Mouse (Mus musculus): Measurements from ENCODE around the gene Gm49361. TPM values are rescaled to one million over a fixed set of nuclear protein-coding genes. Genes with fewer than 3 reads are reported as not detected.
"Not testable (repeated sequence)": the region's sequence is repeated elsewhere in the genome, so short reads cannot be mapped to it uniquely, and the experiment has no call there.

Gene Gm49361
- polyA plus RNA-seq, 1 experiment from 2014 or later, result not detected

- Histone ChIP-seq H3K27me3 (ENCODE audit: control insufficient read depth, insufficient read depth, low read depth, low read length) (no peaks in the 10 kb centered on the region), H3K36me3 (ENCODE audit: control insufficient read depth, insufficient read depth, low read length) (no peaks in the 10 kb centered on the region), H3K9me3 (replicated peaks; ENCODE audit: control insufficient read depth, low read length, poor library complexity, severe bottlenecking) (no peaks in the 10 kb centered on the region), H3K4me1 (ENCODE audit: control insufficient read depth, insufficient read depth, low read length) (peaks cover 22% of the 10 kb centered on the region), H3K4me3 (ENCODE audit: low read depth, low read length) (peak within 1 kb of the TSS; percentile 87), H3K27ac (ENCODE audit: low read length) (peak within 1 kb of the TSS; percentile 97), H3K4me2 (ENCODE audit: low read length) (peak within 1 kb of the TSS; percentile 71), H3K9ac (ENCODE audit: low read depth, low read length) (peak within 1 kb of the TSS; percentile 93)
- peak; percentile 98 for ATAC-seq
- under 1% methylated on average over 67 of the region's 80 CpGs for WGBS
Observed at GRCm38 (mm10) chr14:57664822-57665627, 80.9 kb downstream of the Gm49361 start, which contains the start of gene Xpo4. Gene Xpo4, minus strand, starts transcription at chr14:57665430.

GRCm38 (mm10) chr14:57664311-57664821 is 81.5 kb downstream of the Gm49361 start:
- peak overlapping the region; percentile 97 for H3K27ac ChIP-seq (ENCODE audit: low read length)
- no peaks in the 10 kb centered on the region for H3K27me3 ChIP-seq (ENCODE audit: control insufficient read depth, insufficient read depth, low read depth, low read length)
- no peaks in the 10 kb centered on the region for H3K9me3 ChIP-seq (replicated peaks; ENCODE audit: control insufficient read depth, low read length, poor library complexity, severe bottlenecking)
- H3K9ac ChIP-seq (ENCODE audit: low read depth, low read length), result peak overlapping the region; percentile 93
- peak; percentile 77 for ATAC-seq
- H3K4me3 ChIP-seq (ENCODE audit: low read depth, low read length), result peak overlapping the region; percentile 87
- no peaks in the 10 kb centered on the region for H3K36me3 ChIP-seq (ENCODE audit: control insufficient read depth, insufficient read depth, low read length)
- H3K4me2 ChIP-seq (ENCODE audit: low read length), result peak overlapping the region; percentile 71
- 0% methylated on average over 19 of the region's 19 CpGs for WGBS
- H3K4me1 ChIP-seq (ENCODE audit: control insufficient read depth, insufficient read depth, low read length), result peaks cover 22% of the 10 kb centered on the region

GRCm38 (mm10) chr14:57663630-57664029 is 82.3 kb downstream of the Gm49361 start:
- Histone ChIP-seq H3K4me2 (ENCODE audit: low read length) (peak overlapping the region; percentile 71), H3K36me3 (ENCODE audit: control insufficient read depth, insufficient read depth, low read length) (no peaks in the 10 kb centered on the region), H3K9me3 (replicated peaks; ENCODE audit: control insufficient read depth, low read length, poor library complexity, severe bottlenecking) (no peaks in the 10 kb centered on the region), H3K27me3 (ENCODE audit: control insufficient read depth, insufficient read depth, low read depth, low read length) (no peaks in the 10 kb centered on the region), H3K4me1 (ENCODE audit: control insufficient read depth, insufficient read depth, low read length) (peaks cover 22% of the 10 kb centered on the region), H3K4me3 (ENCODE audit: low read depth, low read length) (no peak overlapping the region), H3K27ac (ENCODE audit: low read length) (no peak overlapping the region), H3K9ac (ENCODE audit: low read depth, low read length) (no peak overlapping the region)
- WGBS, result 27% methylated on average over 1 of the region's 1 CpGs
- ATAC-seq, result no peak

- H3K36me3 ChIP-seq (ENCODE audit: control insufficient read depth, insufficient read depth, low read length), result no peaks in the 10 kb centered on the region
- H3K4me3 ChIP-seq (ENCODE audit: low read depth, low read length), result no peak overlapping the region
- peaks cover 4% of the 10 kb centered on the region for H3K4me1 ChIP-seq (ENCODE audit: control insufficient read depth, insufficient read depth, low read length)
- no peak overlapping the region for H3K27ac ChIP-seq (ENCODE audit: low read length)
- no peaks in the 10 kb centered on the region for H3K27me3 ChIP-seq (ENCODE audit: control insufficient read depth, insufficient read depth, low read depth, low read length)
- no peaks in the 10 kb centered on the region for H3K9me3 ChIP-seq (replicated peaks; ENCODE audit: control insufficient read depth, low read length, poor library complexity, severe bottlenecking)
- no peak overlapping the region for H3K4me2 ChIP-seq (ENCODE audit: low read length)
- 97% methylated on average over 4 of the region's 4 CpGs for WGBS
- H3K9ac ChIP-seq (ENCODE audit: low read depth, low read length), result no peak overlapping the region
- no peak for ATAC-seq
Observed at GRCm38 (mm10) chr14:57658301-57658700, 87.6 kb downstream of the Gm49361 start.

DNA sequence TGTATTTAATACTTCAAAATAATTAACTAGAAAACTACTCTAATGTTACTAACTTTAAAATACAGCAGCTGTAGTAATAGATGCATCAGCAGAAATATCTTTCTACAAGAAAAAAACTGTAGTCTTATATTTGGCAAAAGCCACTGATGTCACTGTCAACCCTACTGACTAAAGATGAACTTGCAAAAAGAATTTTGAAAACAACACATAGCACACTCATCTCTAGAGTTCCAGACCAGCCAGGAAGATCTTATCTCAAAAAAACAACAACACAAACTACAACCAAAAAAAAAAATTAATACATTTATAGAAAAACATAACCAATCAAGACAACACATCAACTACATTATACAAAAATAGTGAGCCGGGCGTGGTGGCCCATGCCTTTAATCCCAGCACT is 88.4 kb downstream of the Gm49361 start:
- Histone ChIP-seq H3K4me3 (ENCODE audit: low read depth, low read length) (no peak overlapping the region), H3K4me1 (ENCODE audit: control insufficient read depth, insufficient read depth, low read length) (no peaks in the 10 kb centered on the region; the same call in 1 of the 2 replicates), H3K9ac (ENCODE audit: low read depth, low read length) (no peak overlapping the region), H3K27ac (ENCODE audit: low read length) (no peak overlapping the region), H3K4me2 (ENCODE audit: low read length) (no peak overlapping the region), H3K36me3 (ENCODE audit: control insufficient read depth, insufficient read depth, low read length) (no peaks in the 10 kb centered on the region), H3K27me3 (ENCODE audit: control insufficient read depth, insufficient read depth, low read depth, low read length) (no peaks in the 10 kb centered on the region), H3K9me3 (replicated peaks; ENCODE audit: control insufficient read depth, low read length, poor library complexity, severe bottlenecking) (no peaks in the 10 kb centered on the region)
- ATAC-seq, result no peak
- WGBS, result 98% methylated on average over 2 of the region's 2 CpGs

DNA sequence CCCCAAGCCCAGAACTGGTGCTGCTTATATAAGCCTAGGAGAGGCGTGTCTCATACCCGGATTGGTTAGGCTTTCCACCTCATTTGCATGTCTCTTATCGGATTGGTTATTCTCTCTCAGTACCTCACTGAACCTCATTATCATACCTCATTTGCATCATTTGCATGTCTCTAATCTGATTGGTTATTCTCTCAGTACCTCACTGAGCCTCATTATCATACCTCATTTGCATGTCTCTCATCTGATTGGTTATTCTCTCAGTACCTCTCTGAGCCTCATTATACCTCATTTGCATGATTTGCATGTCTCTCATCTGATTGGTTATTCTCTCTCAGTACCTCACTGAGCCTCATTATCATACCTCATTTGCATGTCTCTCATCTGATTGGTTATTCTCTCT is 89.4 kb downstream of the Gm49361 start:
- not testable (repeated sequence) for H3K27ac ChIP-seq (ENCODE audit: low read length); H3K9ac ChIP-seq (ENCODE audit: low read depth, low read length)

DNA sequence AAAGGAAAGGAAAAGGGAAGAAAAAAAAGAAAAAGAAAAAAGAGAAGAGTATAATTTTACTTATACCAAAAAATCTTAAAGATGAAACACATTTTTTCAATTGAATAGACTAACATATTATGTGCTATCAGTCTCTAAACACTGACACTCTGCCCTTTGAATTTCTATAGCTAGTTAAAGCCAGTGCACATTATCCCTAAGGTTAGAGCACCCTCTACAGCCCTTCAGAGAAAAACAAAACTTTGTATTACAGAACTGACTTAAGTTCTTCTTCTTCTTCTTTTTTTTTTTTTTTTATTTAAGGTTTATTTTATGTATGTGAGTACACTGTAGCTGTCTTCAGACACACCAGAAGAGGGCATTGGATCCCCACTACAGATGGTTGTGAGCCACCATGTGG is 96.4 kb downstream of the Gm49361 start:
- Histone ChIP-seq H3K4me1 (ENCODE audit: control insufficient read depth, insufficient read depth, low read length) (no peaks in the 10 kb centered on the region), H3K36me3 (ENCODE audit: control insufficient read depth, insufficient read depth, low read length) (no peaks in the 10 kb centered on the region), H3K27me3 (ENCODE audit: control insufficient read depth, insufficient read depth, low read depth, low read length) (no peaks in the 10 kb centered on the region), H3K4me3 (ENCODE audit: low read depth, low read length) (no peak overlapping the region), H3K4me2 (ENCODE audit: low read length) (no peak overlapping the region), H3K9ac (ENCODE audit: low read depth, low read length) (no peak overlapping the region), H3K9me3 (replicated peaks; ENCODE audit: control insufficient read depth, low read length, poor library complexity, severe bottlenecking) (no peaks in the 10 kb centered on the region), H3K27ac (ENCODE audit: low read length) (no peak overlapping the region)
- ATAC-seq, result no peak

More for the DNA sequence above, 89.4 kb downstream of the Gm49361 start:
- not testable (repeated sequence) for H3K36me3 ChIP-seq (ENCODE audit: control insufficient read depth, insufficient read depth, low read length); ATAC-seq; H3K4me1 ChIP-seq (ENCODE audit: control insufficient read depth, insufficient read depth, low read length); H3K4me2 ChIP-seq (ENCODE audit: low read length); H3K27me3 ChIP-seq (ENCODE audit: control insufficient read depth, insufficient read depth, low read depth, low read length); H3K4me3 ChIP-seq (ENCODE audit: low read depth, low read length); H3K9me3 ChIP-seq (replicated peaks; ENCODE audit: control insufficient read depth, low read length, poor library complexity, severe bottlenecking)
- WGBS, result 97% methylated on average over 3 of the region's 3 CpGs

GRCm38 (mm10) chr14:57646155-57646554 is 99.7 kb downstream of the Gm49361 start:
- Histone ChIP-seq H3K9ac (ENCODE audit: low read depth, low read length) (no peak overlapping the region), H3K4me1 (ENCODE audit: control insufficient read depth, insufficient read depth, low read length) (no peaks in the 10 kb centered on the region), H3K4me3 (ENCODE audit: low read depth, low read length) (no peak overlapping the region), H3K27ac (ENCODE audit: low read length) (no peak overlapping the region), H3K4me2 (ENCODE audit: low read length) (no peak overlapping the region), H3K36me3 (ENCODE audit: control insufficient read depth, insufficient read depth, low read length) (0 out of 2 replicates have a peak, but pooled peaks cover 3% of the 10 kb centered on the region), H3K27me3 (ENCODE audit: control insufficient read depth, insufficient read depth, low read depth, low read length) (no peaks in the 10 kb centered on the region), H3K9me3 (replicated peaks; ENCODE audit: control insufficient read depth, low read length, poor library complexity, severe bottlenecking) (no peaks in the 10 kb centered on the region)
- no peak for ATAC-seq
- 98% methylated on average over 4 of the region's 4 CpGs for WGBS

DNA sequence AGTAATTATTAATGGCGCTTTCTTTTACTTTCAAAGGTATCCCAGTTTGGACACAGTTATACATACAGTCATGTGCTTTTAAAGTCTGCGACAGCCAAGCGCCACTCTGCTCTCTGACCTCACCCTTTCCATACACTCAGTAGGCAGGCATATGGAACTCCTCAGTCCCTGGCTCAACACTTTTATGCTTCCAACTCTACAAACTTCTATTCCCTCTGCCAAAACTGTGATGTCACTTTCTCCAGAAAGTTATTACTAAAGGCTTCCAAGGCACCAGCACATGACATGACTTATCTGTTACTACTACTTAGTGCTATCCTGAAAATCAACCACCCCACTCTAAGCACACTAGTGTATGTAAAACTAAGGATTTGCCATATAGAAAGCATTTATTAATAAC is 106.8 kb downstream of the Gm49361 start:
- H3K4me2 ChIP-seq (ENCODE audit: low read length), result no peak overlapping the region

More for the DNA sequence above, 106.8 kb downstream of the Gm49361 start:
- Histone ChIP-seq H3K27me3 (ENCODE audit: control insufficient read depth, insufficient read depth, low read depth, low read length) (no peaks in the 10 kb centered on the region), H3K9ac (ENCODE audit: low read depth, low read length) (no peak overlapping the region), H3K27ac (ENCODE audit: low read length) (no peak overlapping the region), H3K4me3 (ENCODE audit: low read depth, low read length) (no peak overlapping the region), H3K4me1 (ENCODE audit: control insufficient read depth, insufficient read depth, low read length) (0 out of 2 replicates have a peak, but pooled peaks cover 2% of the 10 kb centered on the region), H3K9me3 (replicated peaks; ENCODE audit: control insufficient read depth, low read length, poor library complexity, severe bottlenecking) (no peaks in the 10 kb centered on the region), H3K36me3 (ENCODE audit: control insufficient read depth, insufficient read depth, low read length) (0 out of 2 replicates have a peak, but pooled peaks cover 3% of the 10 kb centered on the region)
- ATAC-seq, result no peak
- WGBS, result 99% methylated on average over 3 of the region's 3 CpGs

Measured in midbrain, embryonic 16.5 days (tissue).